23 mouse cellular contexts compared by ENCODE assay signal in genomic region chr14:57329600-57329999, GRCm38 (mm10).
DNase-seq lines count a peak whose midpoint lies in the region; ATAC-seq and TF ChIP-seq lines count a peak whose summit lies in the region.
"Had no signal": no experiment of that assay in that cellular context is flagged by ENCODE, and none has a peak within 500 bp of the region (broad histone marks: within the 10 kb centered on the region; RNA-seq: fewer than 3 reads in every experiment).

No protein-coding gene starts in this region.

- H3K9ac ChIP-seq in hindbrain, postnatal 0 days (replicated peaks; ENCODE audit: low read length): no peak overlapping the region
- no peak overlapping the region for H3K9ac ChIP-seq in hindbrain, embryonic 12.5 days
- no peak overlapping the region for H3K9ac ChIP-seq in liver, embryonic 11.5 days (ENCODE audit: low read depth, low read length)
- no peak overlapping the region for H3K9ac ChIP-seq in kidney, embryonic 16.5 days (replicated peaks; ENCODE audit: low read length)
- H3K9ac ChIP-seq: kidney, embryonic 15.5 days; limb, embryonic 12.5 days; liver, embryonic 12.5 days; midbrain, embryonic 12.5 days; stomach, embryonic 15.5 days had no signal

- no peaks in the 10 kb centered on the region for H3K36me3 ChIP-seq in hindbrain, postnatal 0 days (ENCODE audit: insufficient read depth, low read length)
- no peaks in the 10 kb centered on the region for H3K36me3 ChIP-seq in hindbrain, embryonic 12.5 days
- H3K36me3 ChIP-seq in liver, embryonic 11.5 days (ENCODE audit: control insufficient read depth, insufficient read depth, low read length): no peaks in the 10 kb centered on the region
- no peaks in the 10 kb centered on the region for H3K36me3 ChIP-seq in kidney, embryonic 16.5 days (ENCODE audit: insufficient read depth, low read length)
- H3K36me3 ChIP-seq: forebrain, embryonic 10.5 days; kidney, embryonic 15.5 days; limb, embryonic 12.5 days; liver, embryonic 12.5 days; midbrain, embryonic 12.5 days; stomach, embryonic 15.5 days had no signal

- no peak overlapping the region for H3K4me2 ChIP-seq in hindbrain, postnatal 0 days (ENCODE audit: low read depth, low read length)
- H3K4me2 ChIP-seq in hindbrain, embryonic 12.5 days (replicated peaks): no peak overlapping the region
- no peak overlapping the region for H3K4me2 ChIP-seq in liver, embryonic 11.5 days
- no peak overlapping the region for H3K4me2 ChIP-seq in kidney, embryonic 16.5 days (replicated peaks; ENCODE audit: low read depth, low read length)
- H3K4me2 ChIP-seq: heart, embryonic 11.5 days; kidney, embryonic 15.5 days; limb, embryonic 12.5 days; liver, embryonic 12.5 days; midbrain, embryonic 12.5 days; stomach, embryonic 15.5 days had no signal

- no peak for TF ChIP-seq POLR2A in cerebellum, adult 2 months (IDR thresholded peaks at IDR 0.05; ENCODE audit: borderline replicate concordance, insufficient read depth, low read length)

- H3K27me3 ChIP-seq in hindbrain, postnatal 0 days (ENCODE audit: insufficient read depth, low read length): no peaks in the 10 kb centered on the region
- H3K27me3 ChIP-seq in hindbrain, embryonic 12.5 days: no peaks in the 10 kb centered on the region
- H3K27me3 ChIP-seq in cerebellum, adult 2 months (ENCODE audit: control insufficient read depth, insufficient read depth, low read length): no peaks in the 10 kb centered on the region
- H3K27me3 ChIP-seq in liver, embryonic 11.5 days (replicated peaks; ENCODE audit: control insufficient read depth, insufficient read depth, low read length): no peaks in the 10 kb centered on the region
- no peaks in the 10 kb centered on the region for H3K27me3 ChIP-seq in kidney, embryonic 16.5 days (ENCODE audit: insufficient read depth, low read length)
- H3K27me3 ChIP-seq: kidney, embryonic 15.5 days; limb, embryonic 12.5 days; liver, embryonic 12.5 days; midbrain, embryonic 12.5 days; stomach, embryonic 15.5 days had no signal

- no peaks in the 10 kb centered on the region for H3K9me3 ChIP-seq in hindbrain, postnatal 0 days (ENCODE audit: low read length)
- H3K9me3 ChIP-seq in hindbrain, embryonic 12.5 days (replicated peaks): no peaks in the 10 kb centered on the region
- no peaks in the 10 kb centered on the region for H3K9me3 ChIP-seq in liver, embryonic 11.5 days (ENCODE audit: control insufficient read depth, low read length)
- H3K9me3 ChIP-seq in kidney, embryonic 16.5 days (ENCODE audit: low read length): no peaks in the 10 kb centered on the region
- H3K9me3 ChIP-seq: forebrain, embryonic 10.5 days; kidney, embryonic 15.5 days; limb, embryonic 12.5 days; liver, embryonic 12.5 days; midbrain, embryonic 12.5 days; stomach, embryonic 15.5 days had no signal

- no peak for TF ChIP-seq CTCF in hindbrain, postnatal 0 days (IDR thresholded peaks at IDR 0.05; ENCODE audit: low read depth)
- TF ChIP-seq CTCF in cerebellum, adult 2 months (IDR thresholded peaks at IDR 0.05; ENCODE audit: borderline replicate concordance, insufficient read depth, low read depth, low read length): no peak

- H3K27ac ChIP-seq in hindbrain, postnatal 0 days: no peak overlapping the region
- H3K27ac ChIP-seq in hindbrain, embryonic 12.5 days: no peak overlapping the region
- H3K27ac ChIP-seq in cerebellum, adult 2 months (ENCODE audit: insufficient read depth, low read length): no peak overlapping the region
- H3K27ac ChIP-seq in liver, embryonic 11.5 days (ENCODE audit: low read depth, low read length): no peak overlapping the region
- H3K27ac ChIP-seq in kidney, embryonic 16.5 days (ENCODE audit: low read length): no peak overlapping the region
- H3K27ac ChIP-seq: forebrain, embryonic 10.5 days; kidney, embryonic 15.5 days; limb, embryonic 12.5 days; liver, embryonic 12.5 days; midbrain, embryonic 12.5 days; stomach, embryonic 15.5 days had no signal

- 64% methylated on average over 15 of the region's 15 CpGs for WGBS in hindbrain, postnatal 0 days
- 92% methylated on average over 15 of the region's 15 CpGs for WGBS in hindbrain, embryonic 12.5 days
- 6% methylated on average over 15 of the region's 15 CpGs for WGBS in cerebellum, adult 2 months
- 91% methylated on average over 15 of the region's 15 CpGs for WGBS in liver, embryonic 11.5 days
- 91% methylated on average over 15 of the region's 15 CpGs for WGBS in kidney, embryonic 16.5 days

- H3K4me1 ChIP-seq in hindbrain, postnatal 0 days (ENCODE audit: insufficient read depth, low read length): no peaks in the 10 kb centered on the region; the same call in 1 of the 2 replicates
- no peaks in the 10 kb centered on the region for H3K4me1 ChIP-seq in hindbrain, embryonic 12.5 days
- H3K4me1 ChIP-seq in cerebellum, adult 2 months (ENCODE audit: control insufficient read depth, insufficient read depth, low read length): no peaks in the 10 kb centered on the region
- no peaks in the 10 kb centered on the region for H3K4me1 ChIP-seq in liver, embryonic 11.5 days (replicated peaks; ENCODE audit: control insufficient read depth, insufficient read depth, low read length)
- H3K4me1 ChIP-seq in kidney, embryonic 16.5 days (ENCODE audit: insufficient read depth, low read length): no peaks in the 10 kb centered on the region
- H3K4me1 ChIP-seq: forebrain, embryonic 10.5 days; kidney, embryonic 15.5 days; limb, embryonic 12.5 days; liver, embryonic 12.5 days; midbrain, embryonic 12.5 days; stomach, embryonic 15.5 days had no signal

- ATAC-seq in hindbrain, postnatal 0 days: no peak
- no peak for ATAC-seq in hindbrain, embryonic 12.5 days (ENCODE audit: low FRiP score)
- no peak for ATAC-seq in liver, embryonic 11.5 days (replicated peaks; ENCODE audit: low FRiP score)
- ATAC-seq in kidney, embryonic 16.5 days (ENCODE audit: low FRiP score, low TSS enrichment): no peak
- ATAC-seq: forebrain, embryonic 16.5 days; liver, embryonic 12.5 days had no signal

- H3K4me3 ChIP-seq in hindbrain, postnatal 0 days (ENCODE audit: low read length): no peak overlapping the region
- H3K4me3 ChIP-seq in hindbrain, embryonic 12.5 days: no peak overlapping the region
- no peak overlapping the region for H3K4me3 ChIP-seq in cerebellum, adult 2 months (replicated peaks; ENCODE audit: insufficient read depth, low read depth, low read length)
- no peak overlapping the region for H3K4me3 ChIP-seq in liver, embryonic 11.5 days (ENCODE audit: low read depth, low read length)
- no peak overlapping the region for H3K4me3 ChIP-seq in kidney, embryonic 16.5 days (ENCODE audit: low read length)
- H3K4me3 ChIP-seq: forebrain, embryonic 10.5 days; kidney, embryonic 15.5 days; limb, embryonic 12.5 days; liver, embryonic 12.5 days; midbrain, embryonic 12.5 days; stomach, embryonic 15.5 days had no signal

- peak; percentile 31 for DNase-seq in hindbrain, postnatal 0 days (ENCODE audit: low spot score)
- peak; percentile 27 for DNase-seq in brain, adult 2 months (ENCODE audit: low read depth, low spot score)
- DNase-seq in cerebellum, adult 2 months: peak; percentile 47 to 49
- peak; percentile 50 to 66 for DNase-seq in cerebellum, postnatal 25 days
- no peak for DNase-seq in liver, embryonic 11.5 days (ENCODE audit: low spot score)
- DNase-seq: adrenal gland, adult 2 months; gastrocnemius, postnatal 36 days; kidney, adult 11 months; kidney, postnatal 4 days; layer of hippocampus, adult 9-11 months; lung, adult 18-20 months; lung, postnatal 14 days; thymus, postnatal 25 days had no signal
